Mouse (Mus musculus) lung, adult 2 months (tissue): Measurements from ENCODE around the gene Gnao1. TPM values are rescaled to one million over a fixed set of nuclear protein-coding genes. Genes with fewer than 3 reads are reported as not detected.

ENCODE experiments used
- DNase-seq: peaks from one replicate; pipeline ENCODE4 v3.0.0; 2022
- H3K4me1 ChIP-seq: fragments of 200-500 bp; 2 replicates; pipeline ENCODE4 v1.6.1; 2011; ENCODE audit warnings: low read length; ENCODE audit not compliant: control insufficient read depth, insufficient read depth
- H3K4me3 ChIP-seq: fragments of 200-500 bp; replicated peaks from 2 replicates; pipeline ENCODE3; 2011; ENCODE audit warnings: low read depth, mild to moderate bottlenecking, control low read depth, low read length; ENCODE audit errors: extremely low read depth
- CTCF ChIP-seq: fragments of 200-500 bp; IDR thresholded peaks from 2 replicates; pipeline ENCODE4 v1.5.1; 2011; ENCODE audit warnings: mild to moderate bottlenecking, low read length, control low read depth; ENCODE audit not compliant: insufficient read depth
- POLR2A ChIP-seq: fragments of 200-500 bp; IDR thresholded peaks from 2 replicates; pipeline ENCODE4 v1.6.1; 2011; ENCODE audit warnings: low read depth, mild to moderate bottlenecking, control low read depth, low read length, borderline replicate concordance; ENCODE audit errors: extremely low read depth
- WGBS: fragments of 180-500 bp; shearing (Covaris S2); methylation state at CpG from one replicate; pipeline ENCODE4 v1.1.7; 2018; 5-methylcytosine and 5-hydroxymethylcytosine counted together
- polyA plus RNA-seq: library from polyadenylated mRNA; depleted of rRNA; stranded (reverse); fragments of >200 nt; gene quantifications from 2 replicates; pipeline ENCODE4 v1.2.3, GENCODE M21; 2012

The Gnao1 gene
- polyA plus RNA-seq, 1 experiment = 38.4 TPM

- TF ChIP-seq CTCF (no peak), POLR2A (no peak)
- no peaks in the 10 kb centered on the region for H3K4me1 ChIP-seq
- 54% methylated on average over 7 of the region's 7 CpGs for WGBS
- H3K4me3 ChIP-seq = no peak overlapping the region
- no peak for DNase-seq
Measured at GRCm38 (mm10) chr8:93864064-93864463, 54.3 kb downstream of the Gnao1 start.

DNA sequence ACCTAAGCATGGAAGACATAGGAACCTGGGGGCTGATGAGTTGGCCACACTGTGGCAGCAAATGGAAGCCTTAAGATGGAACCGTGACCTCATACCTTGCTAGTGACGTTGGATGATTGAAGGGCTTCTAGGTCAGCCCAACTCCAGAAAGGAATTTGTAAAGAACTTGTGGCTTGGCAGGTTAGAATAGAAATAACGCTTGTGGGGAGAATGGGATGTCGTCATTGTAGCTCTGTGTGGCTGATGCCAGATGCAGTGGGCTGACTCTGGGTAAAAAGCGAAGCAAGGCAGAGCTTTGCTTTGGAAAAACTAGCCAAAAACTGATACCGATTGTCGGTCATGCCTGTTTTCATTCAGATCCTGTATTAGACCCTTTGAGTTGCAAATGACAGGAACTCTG, 56.5 kb downstream of the Gnao1 start:
- Histone ChIP-seq H3K4me1 (no peaks in the 10 kb centered on the region), H3K4me3 (no peak overlapping the region)
- no peak for TF ChIP-seq CTCF
- TF ChIP-seq POLR2A = no peak
- no peak for DNase-seq
- WGBS = 86% methylated on average over 7 of the region's 7 CpGs

DNA sequence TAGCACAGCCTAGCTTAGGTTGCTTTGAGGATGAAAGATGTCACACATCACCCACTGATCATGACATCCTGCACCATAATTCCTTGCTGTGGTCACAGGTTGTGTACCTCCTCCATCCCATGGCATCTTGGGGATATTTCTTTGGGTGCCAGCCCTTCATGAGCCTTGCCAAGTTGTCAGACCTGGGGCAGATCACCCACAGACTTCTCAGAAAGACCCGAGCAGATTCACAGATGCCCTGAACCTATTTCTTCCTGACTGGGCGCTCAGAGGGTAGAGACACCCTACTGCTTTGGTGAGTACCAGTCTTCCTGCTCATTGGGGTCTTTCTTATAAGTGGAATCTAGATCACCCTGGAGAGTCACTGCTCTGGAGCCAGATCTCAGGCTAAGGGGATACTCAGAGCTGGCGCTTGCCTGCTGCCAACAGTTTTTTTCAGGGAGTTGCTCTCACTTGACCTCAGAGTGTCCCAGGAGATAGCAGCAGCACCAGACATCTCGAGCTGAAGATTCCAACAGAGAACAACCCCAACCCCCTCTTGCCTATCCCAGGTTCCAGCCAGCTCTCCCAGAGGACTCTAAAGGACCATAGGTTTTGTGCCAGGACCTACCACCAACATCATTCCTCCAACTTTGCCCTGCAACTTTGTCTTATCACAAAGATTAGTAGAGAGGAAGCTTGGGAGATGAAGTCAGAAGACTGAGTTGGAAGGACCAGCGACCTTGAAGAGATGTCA, 58.9 kb downstream of the Gnao1 start:
- WGBS = 64% methylated on average over 5 of the region's 5 CpGs
- no peak for DNase-seq
- H3K4me3 ChIP-seq = no peak overlapping the region
- TF ChIP-seq POLR2A (no peak), CTCF (no peak)
- no peaks in the 10 kb centered on the region for H3K4me1 ChIP-seq

GRCm38 (mm10) chr8:93871275-93871674, 61.5 kb downstream of the Gnao1 start:
- no peaks in the 10 kb centered on the region for H3K4me1 ChIP-seq
- WGBS = 67% methylated on average over 5 of the region's 5 CpGs

DNA sequence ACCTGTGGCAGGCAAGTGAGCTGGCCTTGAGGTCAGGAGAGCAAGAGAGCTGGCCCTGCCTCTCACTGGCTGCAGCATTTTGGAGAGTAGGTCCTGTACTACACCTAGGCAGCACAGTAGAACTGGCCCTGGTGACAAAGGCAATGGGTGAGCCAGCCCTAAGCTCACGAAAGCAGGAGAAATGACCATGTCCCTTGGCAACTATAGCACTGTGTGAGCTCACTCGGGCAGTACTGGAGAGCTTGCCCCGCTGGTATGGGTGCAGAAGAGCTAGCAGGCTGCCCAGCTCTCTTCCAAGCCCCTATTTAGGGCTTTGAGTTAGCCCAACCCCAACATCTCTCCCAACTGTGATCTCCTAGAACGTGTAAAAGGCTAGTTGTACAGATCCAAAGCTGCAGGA, 68.6 kb downstream of the Gnao1 start:
- no peak for DNase-seq
- TF ChIP-seq POLR2A (no peak), CTCF (no peak)
- H3K4me1 ChIP-seq = no peaks in the 10 kb centered on the region
- H3K4me3 ChIP-seq = no peak overlapping the region
- 77% methylated on average over 4 of the region's 4 CpGs for WGBS

More at GRCm38 (mm10) chr8:93871275-93871674, 61.5 kb downstream of the Gnao1 start:
- TF ChIP-seq POLR2A (no peak), CTCF (no peak)
- DNase-seq = no peak
- no peak overlapping the region for H3K4me3 ChIP-seq

- Histone ChIP-seq H3K4me3 (no peak overlapping the region), H3K4me1 (no peaks in the 10 kb centered on the region)
- TF ChIP-seq CTCF (no peak), POLR2A (no peak)
- 85% methylated on average over 7 of the region's 7 CpGs for WGBS
- no peak for DNase-seq
Measured at GRCm38 (mm10) chr8:93879966-93880365, 70.2 kb downstream of the Gnao1 start.

DNA sequence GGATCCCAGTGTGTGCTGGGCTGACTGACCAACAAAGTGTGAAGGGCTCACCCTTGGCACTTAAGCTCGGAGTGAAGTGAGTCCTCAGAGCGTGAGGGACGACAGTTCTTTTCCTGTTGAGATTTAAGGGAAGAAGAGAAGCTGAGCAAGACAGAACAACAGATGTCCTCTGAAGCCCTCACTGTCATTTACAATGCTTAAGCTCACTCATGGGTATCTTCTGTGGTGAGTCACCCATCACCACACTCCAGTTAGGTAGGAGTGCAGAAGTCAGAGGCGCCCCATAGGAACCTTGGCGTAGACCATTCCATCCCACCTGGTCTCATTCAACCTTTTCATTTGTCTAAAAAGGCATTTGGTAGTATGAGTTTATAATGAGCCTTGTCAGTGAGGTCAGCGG, 71.6 kb downstream of the Gnao1 start:
- H3K4me1 ChIP-seq = no peaks in the 10 kb centered on the region
- WGBS = 83% methylated on average over 6 of the region's 6 CpGs
- TF ChIP-seq POLR2A = no peak
- TF ChIP-seq CTCF = no peak
- H3K4me3 ChIP-seq = no peak overlapping the region
- DNase-seq = no peak

DNA sequence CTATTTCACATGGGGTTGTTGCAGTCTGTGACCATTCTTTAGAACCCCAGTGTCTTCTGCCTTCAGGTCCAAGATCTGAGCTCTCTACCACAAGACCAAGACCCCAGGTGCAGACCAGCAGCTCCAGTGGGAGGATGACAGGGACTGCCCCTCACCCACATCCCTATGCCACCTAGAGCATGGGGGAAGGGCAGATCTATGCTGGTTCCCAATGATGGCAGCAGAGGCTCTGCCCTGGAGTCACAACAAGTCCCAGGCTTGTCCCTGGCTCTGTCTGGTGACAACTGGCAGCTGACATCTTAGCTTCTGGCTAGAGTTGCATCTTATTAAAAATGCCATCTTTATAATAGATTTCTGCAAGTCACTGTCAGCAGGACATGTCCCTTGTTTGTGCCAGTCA, 73.5 kb downstream of the Gnao1 start:
- no peaks in the 10 kb centered on the region for H3K4me1 ChIP-seq
- DNase-seq = no peak
- TF ChIP-seq CTCF (no peak), POLR2A (no peak)
- no peak overlapping the region for H3K4me3 ChIP-seq

DNA sequence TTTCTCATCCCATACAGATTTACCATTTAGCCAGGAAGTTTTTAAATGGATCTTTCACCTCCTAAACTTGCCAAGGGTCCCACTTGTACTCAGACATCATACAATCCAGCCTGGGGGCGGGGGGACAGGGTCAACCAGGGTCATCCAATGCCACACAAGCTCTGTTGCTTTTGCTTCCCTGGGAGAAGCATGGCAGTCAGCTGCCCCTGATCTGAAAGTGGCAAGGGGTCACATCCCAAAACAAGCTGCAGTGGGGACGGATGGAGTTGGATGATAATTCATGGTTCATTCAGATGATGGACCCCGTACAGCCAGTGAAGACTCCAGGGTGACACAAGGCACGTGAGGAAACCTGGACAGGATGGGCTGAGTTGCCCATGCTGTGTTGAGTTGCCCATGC, 74.0 kb downstream of the Gnao1 start:
- Histone ChIP-seq H3K4me1 (no peaks in the 10 kb centered on the region), H3K4me3 (no peak overlapping the region)
- TF ChIP-seq POLR2A = no peak
- no peak for DNase-seq
- WGBS = 82% methylated on average over 4 of the region's 4 CpGs

- 85% methylated on average over 7 of the region's 7 CpGs for WGBS
- TF ChIP-seq CTCF (no peak), POLR2A (no peak)
- Histone ChIP-seq H3K4me3 (no peak overlapping the region), H3K4me1 (no peaks in the 10 kb centered on the region)
- DNase-seq = no peak
Measured at GRCm38 (mm10) chr8:93884316-93884715, 74.5 kb downstream of the Gnao1 start.

GRCm38 (mm10) chr8:93886181-93886580, 76.4 kb downstream of the Gnao1 start:
- DNase-seq = no peak
- no peaks in the 10 kb centered on the region for H3K4me1 ChIP-seq
- WGBS = 84% methylated on average over 5 of the region's 5 CpGs
- no peak for TF ChIP-seq POLR2A
- no peak for TF ChIP-seq CTCF
- H3K4me3 ChIP-seq = no peak overlapping the region
